Mouse (Mus musculus) liver, embryonic 14.5 days (tissue): Measurements from ENCODE around the gene Olfr609.
"Not testable (repeated sequence)": the region's sequence is repeated elsewhere in the genome, so short reads cannot be mapped to it uniquely, and the experiment has no call there.

Experiments
- CTCF ChIP-seq: IDR thresholded peaks from 2 replicates; pipeline ENCODE4 v1.5.1; 2016; ENCODE audit warnings: antibody characterized with exemption, low read depth, control low read depth
- EP300 ChIP-seq: IDR thresholded peaks from 2 replicates; pipeline ENCODE4 v1.6.1; 2016; ENCODE audit warnings: antibody characterized with exemption, low read depth

- not testable (repeated sequence) for TF ChIP-seq CTCF, EP300
Measured at GRCm38 (mm10) chr7:103520746-103521145, 22.9 kb upstream of the Olfr609 start, which contains the start of gene Olfr611.
